Mouse (Mus musculus) B cell, adult (primary cell): Measurements from ENCODE around the gene 1500015O10Rik. TPM values are rescaled to one million over a fixed set of nuclear protein-coding genes. Genes with fewer than 3 reads are reported as not detected.

Experiments
- total RNA-seq: library from RNA; stranded (reverse); gene quantifications from 4 replicates; pipeline ENCODE4 v1.2.4, GENCODE M21; 2023; ENCODE audit not compliant: inconsistent age

The 1500015O10Rik gene
- total RNA-seq = not detected in 4 replicates

DNA sequence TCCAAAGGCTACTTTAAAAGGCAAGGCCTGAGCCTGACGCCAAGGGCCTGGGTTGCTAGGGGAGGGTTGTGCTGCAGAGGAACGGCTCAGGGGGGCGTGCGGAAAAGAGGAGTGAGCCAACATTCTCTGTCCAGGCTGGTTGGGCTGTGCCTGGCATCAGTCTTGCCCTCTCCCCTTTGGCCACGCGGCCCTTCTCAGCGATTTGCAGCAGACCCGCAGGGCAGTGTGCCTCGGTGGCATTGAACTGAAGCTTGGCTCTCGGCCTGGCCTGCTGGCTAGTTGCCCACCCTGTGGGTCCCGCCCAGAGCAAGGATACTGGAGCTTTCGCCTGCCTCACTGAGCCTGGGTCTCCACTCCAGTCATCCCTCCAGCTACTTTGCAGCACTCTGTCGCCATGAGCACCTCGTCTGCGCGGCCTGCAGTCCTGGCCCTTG lies at the start of gene 1500015O10Rik:
Gene 1500015O10Rik, plus strand, starts transcription at position 112 of the 434 bp plus-strand sequence.

Other genes starting within 250 kb of the 1500015O10Rik start
- 10.3 to 30.3 TPM (median 15.2 TPM) in 4 replicates for gene Uxs1, start 97.2 kb downstream of the 1500015O10Rik start, total RNA-seq
- gene Tpp2, start 203.0 kb downstream of the 1500015O10Rik start, total RNA-seq = 76.5 to 82.1 TPM (median 78.0 TPM) in 4 replicates